9 mouse cellular contexts compared by ENCODE assay signal in genomic region chr8:65617871-65618751, GRCm38 (mm10). TPM values are rescaled to one million over a fixed set of nuclear protein-coding genes. Genes with fewer than 3 reads are reported as not detected.
DNase-seq lines count a peak whose midpoint lies in the region; ATAC-seq and TF ChIP-seq lines count a peak whose summit lies in the region.
"Had no signal": no experiment of that assay in that cellular context is flagged by ENCODE, and none has a peak within 500 bp of the region (broad histone marks: within the 10 kb centered on the region; RNA-seq: fewer than 3 reads in every experiment).

Gene March1 (plus strand): TSS chr8:65617900.

- H3K27ac ChIP-seq in ES-E14 (ENCODE audit: insufficient read depth, low read depth, low read length, poor library complexity, severe bottlenecking) = no peak within 1 kb of the TSS
- H3K27ac ChIP-seq in neural tube, embryonic 14.5 days (ENCODE audit: low read depth, low read length) = peak within 1 kb of the TSS; percentile 69; the same call in 1 of the 2 replicates
- H3K27ac ChIP-seq: lung, embryonic 15.5 days had no signal

- peak; percentile 94 for ATAC-seq in neural tube, embryonic 14.5 days (ENCODE audit: low read depth)
- no peak for ATAC-seq in granulocyte monocyte progenitor cell, adult 5-6 weeks (replicated peaks; ENCODE audit: poor library complexity, severe bottlenecking)

- in situ Hi-C loops in ES-E14 (cut with MboI; ENCODE audit: low sequenced_read_pairs in 2 of 2, unreplicated experiment in 2 of 2) = no loop called here

- H3K36me3 ChIP-seq in ES-E14 (ENCODE audit: control insufficient read depth, insufficient read depth, low read length, poor library complexity, severe bottlenecking) = no peaks in the 10 kb centered on the region
- no peaks in the 10 kb centered on the region for H3K36me3 ChIP-seq in neural tube, embryonic 14.5 days (ENCODE audit: control insufficient read depth, insufficient read depth, low read length)
- H3K36me3 ChIP-seq: lung, embryonic 15.5 days had no signal

- H3K9ac ChIP-seq in ES-E14 (ENCODE audit: insufficient read depth, low read depth, low read length, poor library complexity, severe bottlenecking) = no peak within 1 kb of the TSS
- peak within 1 kb of the TSS; percentile 68 for H3K9ac ChIP-seq in neural tube, embryonic 14.5 days (replicated peaks; ENCODE audit: low read depth, low read length)
- H3K9ac ChIP-seq: lung, embryonic 15.5 days had no signal

- peak within 1 kb of the TSS; percentile 26 to 60; a peak in 3 of 4 replicates for H3K4me3 ChIP-seq in ES-E14 (ENCODE audit: insufficient read depth in 1 of 2, low read depth in 1 of 2, low read length in 2 of 2, poor library complexity in 1 of 2, severe bottlenecking in 1 of 2)
- peak within 1 kb of the TSS; percentile 50 for H3K4me3 ChIP-seq in neural tube, embryonic 14.5 days (ENCODE audit: low read depth, low read length)
- H3K4me3 ChIP-seq: lung, embryonic 15.5 days had no signal

- no peaks in the 10 kb centered on the region for H3K4me1 ChIP-seq in ES-E14 (ENCODE audit: control insufficient read depth in 2 of 2, insufficient read depth in 2 of 2, low read length in 2 of 2, poor library complexity in 1 of 2)
- H3K4me1 ChIP-seq in neural tube, embryonic 14.5 days (ENCODE audit: control insufficient read depth, insufficient read depth, low read length) = no peaks in the 10 kb centered on the region
- H3K4me1 ChIP-seq: lung, embryonic 15.5 days had no signal

- peak; percentile 29 for DNase-seq in ES-E14 (ENCODE audit: low read depth, low spot score)
- peak; percentile 3 for DNase-seq in cerebellum, adult 9-10 months
- DNase-seq in frontal cortex, postnatal 10 days (ENCODE audit: low spot score in 2 of 2) = peak; percentile 60 to 62
- peak; percentile 46 to 71 for DNase-seq in left cerebral cortex, adult 8-10 months (ENCODE audit: low spot score in 2 of 2)
- no peak for DNase-seq in adrenal gland, postnatal 36 days
- no peak for DNase-seq in ovary, postnatal 10 days (ENCODE audit: low spot score)

- H3K4me2 ChIP-seq in neural tube, embryonic 14.5 days (ENCODE audit: low read depth, low read length) = peak within 1 kb of the TSS; percentile 57
- H3K4me2 ChIP-seq: lung, embryonic 15.5 days had no signal

- peaks cover 2% of the 10 kb centered on the region; the same call in 1 of the 2 replicates for H3K27me3 ChIP-seq in neural tube, embryonic 14.5 days (ENCODE audit: control insufficient read depth, insufficient read depth, low read length)

- under 1% methylated on average over 23 of the region's 23 CpGs for WGBS in neural tube, embryonic 14.5 days

- H3K9me3 ChIP-seq in ES-E14 (ENCODE audit: control insufficient read depth, insufficient read depth, low read depth, low read length) = no peaks in the 10 kb centered on the region
- no peaks in the 10 kb centered on the region for H3K9me3 ChIP-seq in neural tube, embryonic 14.5 days (ENCODE audit: control insufficient read depth, low read length)
- H3K9me3 ChIP-seq: lung, embryonic 15.5 days had no signal

TF ChIP-seq in ES-E14, 5 proteins besides CTCF, POLR2A, EP300 and RAD21:
- TF ChIP-seq HCFC1 (IDR thresholded peaks at IDR 0.05; ENCODE audit: borderline replicate concordance, insufficient read depth, low read length) (no peak), CHD2 (IDR thresholded peaks at IDR 0.05; ENCODE audit: low read depth, low read length) (no peak), ZNF384 (IDR thresholded peaks at IDR 0.05; ENCODE audit: low read depth, low read length) (no peak), MAFK (IDR thresholded peaks at IDR 0.05; ENCODE audit: insufficient read depth, low read depth, low read length) (no peak), ZC3H11A (IDR thresholded peaks at IDR 0.05; ENCODE audit: borderline replicate concordance, low read depth, low read length) (no peak)

RNA-seq across cellular contexts. Expression of gene March1, which starts in this region (rescaled TPM):
- total RNA-seq in ES-E14 (2012; rRNA removed) = 0.22 and 0.32 TPM in 2 replicates
- total RNA-seq in left cerebral cortex, adult 8-10 months (2022) = 10 to 100 TPM; 37.3 to 39.7 (median 38.8) TPM
- 50.6 and 65.8 TPM in 2 replicates for polyA plus RNA-seq in neural tube, embryonic 14.5 days (2014; fragmentation: Nextera tagmentation; extraction: Ambion mirVana)
- total RNA-seq in granulocyte monocyte progenitor cell, adult 5-6 weeks (2014; fragmentation: Nextera tagmentation) = 0.06 and 1.1 TPM in 2 replicates
- total RNA-seq in granulocyte monocyte progenitor cell, adult 5-6 weeks (2017) = 2.1 and 2.2 TPM in 2 replicates
- total RNA-seq in adrenal gland, postnatal 36 days (2021) = 1 to 10 TPM in 1 of 2 experiments, under 1 TPM in 1; 0.95 to 1.6 TPM

Comparison
In these comparisons a context has a peak if more than half of its experiments do, and no peak if none do; other contexts are left out.
1. RNA of gene March1 (total RNA-seq): 37.3 to 39.7 TPM in left cerebral cortex, adult 8-10 months; 0.06 to 2.2 TPM in granulocyte monocyte progenitor cell, adult 5-6 weeks, 0.95 to 1.6 TPM in adrenal gland, postnatal 36 days and 0.22 to 0.32 TPM in ES-E14; every median in the first group is over 10 times any median in the second.
2. Peak in DNase-seq and H3K4me3 ChIP-seq in ES-E14; RNA of the gene not detected or under 1 TPM.
3. DNase-seq: peak in cerebellum, adult 9-10 months (single experiment), frontal cortex, postnatal 10 days (2 of 2) and left cerebral cortex, adult 8-10 months (2 of 2); none in adrenal gland, postnatal 36 days (0 of 2) and ovary, postnatal 10 days (single experiment).